Mouse (Mus musculus) adrenal gland, postnatal 25 days (tissue): ENCODE data around the gene Ak3. TPM values are rescaled to one million over a fixed set of nuclear protein-coding genes. Genes with fewer than 3 reads are reported as not detected.
"Not testable (repeated sequence)": the region's sequence is repeated elsewhere in the genome, so short reads cannot be mapped to it uniquely, and the experiment has no call there.

Source experiments
- DNase-seq: peaks from one replicate; pipeline ENCODE4 v3.0.0; 2021; ENCODE audit warnings: mixed read lengths
- total RNA-seq: library from RNA; stranded (reverse); gene quantifications from 2 replicates; pipeline ENCODE4 v1.2.3, GENCODE M21; 2021

Gene Ak3
- total RNA-seq, 1 experiment from 2014 or later, result 253 TPM

GRCm38 (mm10) chr19:29044353-29044768 is 3.4 kb downstream of the Ak3 start:
- no peak for DNase-seq

- peak; percentile 45 for DNase-seq
Observed at GRCm38 (mm10) chr19:29042647-29043046, 5.1 kb downstream of the Ak3 start.

GRCm38 (mm10) chr19:29042143-29042542 is 5.6 kb downstream of the Ak3 start:
- no peak for DNase-seq

- DNase-seq, result no peak
Observed at GRCm38 (mm10) chr19:29040206-29040605, 7.6 kb downstream of the Ak3 start.

GRCm38 (mm10) chr19:29039334-29039733 is 8.4 kb downstream of the Ak3 start:
- no peak for DNase-seq

GRCm38 (mm10) chr19:29037541-29037940 is 10.2 kb downstream of the Ak3 start:
- DNase-seq, result no peak

GRCm38 (mm10) chr19:29037026-29037425 is 10.7 kb downstream of the Ak3 start:
- no peak for DNase-seq

GRCm38 (mm10) chr19:29032662-29033061 is 15.1 kb downstream of the Ak3 start:
- DNase-seq, result no peak

- DNase-seq, result no peak
Observed at GRCm38 (mm10) chr19:29031788-29032187, 16.0 kb downstream of the Ak3 start.

- DNase-seq, result no peak
Observed at GRCm38 (mm10) chr19:29024391-29024947, 23.3 kb downstream of the Ak3 start.

- no peak for DNase-seq
Observed at GRCm38 (mm10) chr19:29021754-29022345, 25.9 kb downstream of the Ak3 start.

GRCm38 (mm10) chr19:29019647-29020046 is 28.1 kb downstream of the Ak3 start:
- no peak for DNase-seq

GRCm38 (mm10) chr19:29016786-29017185 is 31.0 kb downstream of the Ak3 start:
- DNase-seq, result no peak

- DNase-seq, result no peak
Observed at GRCm38 (mm10) chr19:29016204-29016765, 31.5 kb downstream of the Ak3 start.

GRCm38 (mm10) chr19:29015410-29016203 is 32.2 kb downstream of the Ak3 start:
- no peak for DNase-seq

- DNase-seq, result no peak
Observed at GRCm38 (mm10) chr19:29014466-29015055, 33.2 kb downstream of the Ak3 start.

GRCm38 (mm10) chr19:29011355-29011990 is 36.3 kb downstream of the Ak3 start:
- DNase-seq, result no peak

GRCm38 (mm10) chr19:29009046-29009445 is 38.7 kb downstream of the Ak3 start:
- no peak for DNase-seq

GRCm38 (mm10) chr19:29008069-29008706 is 39.6 kb downstream of the Ak3 start:
- DNase-seq, result no peak

- not testable (repeated sequence) for DNase-seq
Observed at GRCm38 (mm10) chr19:29000321-29000720, 47.4 kb downstream of the Ak3 start.

- DNase-seq, result no peak
Observed at GRCm38 (mm10) chr19:28997976-28998630, 49.7 kb downstream of the Ak3 start.
